Mouse (Mus musculus) cerebellum, adult 9-11 months (tissue): ENCODE data around the gene Rorc.

Source experiments
- DNase-seq: peaks from one replicate; pipeline ENCODE4 v3.0.0; 2022

Rorc gene

GRCm38 (mm10) chr3:94434305-94434704 is 61.7 kb downstream of the Rorc start:
- DNase-seq: no peak

GRCm38 (mm10) chr3:94436420-94436819 is 63.8 kb downstream of the Rorc start:
- DNase-seq: no peak

- no peak for DNase-seq
These were observed 68.6 kb downstream of the Rorc start for GRCm38 (mm10) chr3:94441182-94441581.

GRCm38 (mm10) chr3:94442951-94443596 is 70.5 kb downstream of the Rorc start, which contains the start of gene Mrpl9:
Gene Mrpl9 (plus strand): TSS chr3:94443318.
- peak; percentile 94 for DNase-seq

GRCm38 (mm10) chr3:94443597-94443964 is 71.0 kb downstream of the Rorc start, which contains the start of gene Oaz3:
Gene Oaz3 (minus strand): TSS chr3:94443915.
- no peak for DNase-seq
